Mouse (Mus musculus) heart, embryonic 16.5 days (tissue): ENCODE results near the gene Col11a2. TPM values are rescaled to one million over a fixed set of nuclear protein-coding genes. Genes with fewer than 3 reads are reported as not detected.

ENCODE experiments used
- ATAC-seq: fragments of 200-750 bp; cut with Nextera tagmentation; replicated peaks from 2 replicates; pipeline ENCODE4 v1.8.0; 2017; ENCODE audit warnings: moderate number of reproducible peaks; ENCODE audit not compliant: insufficient read depth, low FRiP score; ENCODE audit errors: extremely low read depth
- H3K27ac ChIP-seq: fragments of 300-500 bp; sonication (generic); 2 replicates; pipeline ENCODE4 v1.5.1; 2014; ENCODE audit warnings: mild to moderate bottlenecking, low read length, control low read depth, moderate library complexity
- H3K27me3 ChIP-seq: fragments of 300-500 bp; sonication (generic); 2 replicates; pipeline ENCODE4 v1.6.1; 2014; ENCODE audit warnings: low read length, mixed read lengths; ENCODE audit not compliant: control insufficient read depth, insufficient read depth
- H3K36me3 ChIP-seq: fragments of 300-500 bp; sonication (generic); 2 replicates; pipeline ENCODE4 v1.6.1; 2014; ENCODE audit not compliant: control insufficient read depth, insufficient read depth
- H3K4me1 ChIP-seq: fragments of 300-500 bp; sonication (generic); 2 replicates; pipeline ENCODE4 v1.6.1; 2014; ENCODE audit warnings: low read length, mixed read lengths; ENCODE audit not compliant: control insufficient read depth, insufficient read depth
- H3K4me2 ChIP-seq: fragments of 300-500 bp; sonication (generic); 2 replicates; pipeline ENCODE4 v1.6.1; 2014; ENCODE audit warnings: low read depth, mild to moderate bottlenecking, control low read depth, low read length
- H3K4me3 ChIP-seq: fragments of 300-500 bp; sonication (generic); 2 replicates; pipeline ENCODE4 v1.5.1; 2014; ENCODE audit warnings: mild to moderate bottlenecking, control low read depth, low read length
- H3K9ac ChIP-seq: fragments of 300-500 bp; sonication (generic); 2 replicates; pipeline ENCODE4 v1.6.1; 2014; ENCODE audit warnings: low read length, control low read depth
- H3K9me3 ChIP-seq: fragments of 300-500 bp; sonication (generic); replicated peaks from 2 replicates; pipeline ENCODE4 v1.6.1; 2016; ENCODE audit warnings: low read length; ENCODE audit not compliant: control insufficient read depth
- WGBS: fragments of 180-500 bp; shearing (Covaris S2); extraction: QIAGEN DNeasy Blood & Tissue Kit; methylation state at CpG from one replicate; pipeline ENCODE4 v1.1.7; 2014; 5-methylcytosine and 5-hydroxymethylcytosine counted together
- polyA plus RNA-seq: library from polyadenylated mRNA; unstranded; fragments of >200 nt; fragmentation: Nextera tagmentation; extraction: Ambion mirVana; gene quantifications from 2 replicates; pipeline ENCODE4 v1.2.1, GENCODE M21; 2015

Gene Col11a2
- polyA plus RNA-seq, 1 experiment from 2014 or later, result 1.2 TPM

DNA sequence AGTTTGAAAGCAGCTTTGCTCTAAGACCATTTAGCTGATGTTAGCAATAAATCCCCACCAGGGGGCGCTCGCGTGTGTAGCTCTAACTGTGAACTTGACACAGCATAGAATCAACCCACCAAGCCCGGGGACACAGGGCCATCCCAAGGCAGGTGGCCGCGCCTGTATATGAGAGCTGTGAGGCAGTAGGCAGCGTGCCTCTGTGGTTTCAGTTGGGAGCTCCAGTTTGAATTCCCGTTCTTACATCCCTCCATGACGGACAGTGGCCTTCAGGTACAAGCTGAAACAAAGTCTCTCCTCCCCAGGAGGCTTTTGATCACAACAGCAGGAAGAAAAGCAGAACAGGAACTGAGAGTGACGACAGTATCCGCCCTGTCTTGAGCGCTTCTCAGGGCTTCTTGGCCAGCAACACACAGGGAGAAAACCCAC, 62.4 kb downstream of the Col11a2 start:
- Histone ChIP-seq H3K9me3 (no peaks in the 10 kb centered on the region), H3K36me3 (no peaks in the 10 kb centered on the region), H3K27ac (no peak overlapping the region), H3K9ac (peak overlapping the region; percentile 48; the same call in 1 of the 2 replicates), H3K4me2 (peak overlapping the region; percentile 58), H3K4me1 (peaks cover 8% of the 10 kb centered on the region), H3K27me3 (no peaks in the 10 kb centered on the region), H3K4me3 (peak overlapping the region; percentile 38)
- WGBS, result 7% methylated on average over 12 of the region's 12 CpGs
- ATAC-seq, result peak; percentile 66

DNA sequence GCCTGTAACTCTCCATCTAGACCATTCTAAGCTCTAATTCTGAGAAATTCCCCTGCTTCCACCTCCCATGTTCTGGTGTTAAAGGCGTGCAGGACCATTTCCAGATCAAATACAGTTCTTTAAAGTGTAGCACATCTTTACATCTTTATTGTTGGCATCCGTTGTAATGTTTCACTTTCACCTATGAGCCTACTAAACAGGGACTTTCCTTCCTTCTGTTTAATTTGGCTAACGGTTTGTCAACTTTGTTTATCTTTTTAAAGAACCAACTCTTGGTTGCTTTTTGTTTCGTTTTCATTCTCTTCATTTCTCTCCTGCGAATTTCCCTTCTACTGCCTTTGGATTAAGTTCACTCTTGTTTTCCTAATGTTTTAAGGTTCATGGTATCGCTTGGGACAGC, 63.6 kb downstream of the Col11a2 start:
- ATAC-seq, result no peak
- peaks cover 8% of the 10 kb centered on the region for H3K4me1 ChIP-seq
- no peaks in the 10 kb centered on the region for H3K9me3 ChIP-seq
- no peaks in the 10 kb centered on the region for H3K36me3 ChIP-seq
- H3K4me2 ChIP-seq, result no peak overlapping the region
- H3K4me3 ChIP-seq, result no peak overlapping the region
- 68% methylated on average over 6 of the region's 6 CpGs for WGBS
- H3K9ac ChIP-seq, result no peak overlapping the region
- no peak overlapping the region for H3K27ac ChIP-seq
- H3K27me3 ChIP-seq, result no peaks in the 10 kb centered on the region

DNA sequence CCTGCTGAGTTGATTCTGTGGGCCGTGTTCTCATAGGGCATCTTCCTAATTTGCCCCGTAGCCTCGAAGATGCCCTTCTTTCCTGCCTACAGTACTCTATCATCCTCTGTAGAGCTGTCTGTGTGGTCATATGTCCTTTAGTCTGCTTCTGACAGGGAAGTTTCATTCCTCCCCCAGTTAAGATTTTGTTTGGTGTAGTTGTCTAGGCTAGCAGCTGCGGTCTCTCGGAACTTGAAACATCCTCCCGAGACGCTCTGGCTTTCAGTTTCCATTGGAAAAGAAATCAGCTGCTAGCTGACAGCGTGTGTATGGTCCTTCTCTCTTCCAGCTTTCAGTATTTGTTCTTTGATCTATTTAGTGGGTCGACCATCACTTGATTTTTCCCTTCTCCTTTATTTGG, 65.6 kb downstream of the Col11a2 start:
- Histone ChIP-seq H3K9me3 (no peaks in the 10 kb centered on the region), H3K4me2 (no peak overlapping the region), H3K4me1 (no peaks in the 10 kb centered on the region), H3K9ac (no peak overlapping the region), H3K27ac (no peak overlapping the region), H3K27me3 (no peaks in the 10 kb centered on the region), H3K36me3 (no peaks in the 10 kb centered on the region), H3K4me3 (no peak overlapping the region)
- WGBS, result 83% methylated on average over 9 of the region's 9 CpGs
- ATAC-seq, result no peak

DNA sequence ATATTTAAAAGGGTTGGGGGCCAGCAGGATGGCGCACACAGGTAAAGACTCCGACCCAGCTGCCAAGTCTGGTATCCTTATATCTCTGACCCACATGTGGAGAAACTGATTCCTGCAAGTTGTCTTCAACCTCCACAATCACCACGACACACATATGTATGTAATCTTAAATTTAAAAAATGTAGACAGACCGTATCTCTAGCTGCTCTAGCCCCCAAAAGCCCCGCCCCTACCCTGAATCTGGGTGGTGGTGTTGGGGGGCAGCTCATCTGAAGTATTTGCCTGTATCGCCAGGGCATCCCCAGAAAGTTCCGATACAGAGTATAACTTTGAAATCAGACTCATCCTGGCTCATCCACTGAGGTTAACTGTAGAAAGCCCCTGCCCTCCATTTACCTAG, 67.3 kb downstream of the Col11a2 start:
- no peak for ATAC-seq
- Histone ChIP-seq H3K4me3 (no peak overlapping the region), H3K27me3 (no peaks in the 10 kb centered on the region), H3K9me3 (no peaks in the 10 kb centered on the region), H3K4me1 (no peaks in the 10 kb centered on the region), H3K27ac (no peak overlapping the region), H3K36me3 (peaks cover 4% of the 10 kb centered on the region), H3K4me2 (no peak overlapping the region), H3K9ac (no peak overlapping the region)
- WGBS, result 80% methylated on average over 7 of the region's 7 CpGs

DNA sequence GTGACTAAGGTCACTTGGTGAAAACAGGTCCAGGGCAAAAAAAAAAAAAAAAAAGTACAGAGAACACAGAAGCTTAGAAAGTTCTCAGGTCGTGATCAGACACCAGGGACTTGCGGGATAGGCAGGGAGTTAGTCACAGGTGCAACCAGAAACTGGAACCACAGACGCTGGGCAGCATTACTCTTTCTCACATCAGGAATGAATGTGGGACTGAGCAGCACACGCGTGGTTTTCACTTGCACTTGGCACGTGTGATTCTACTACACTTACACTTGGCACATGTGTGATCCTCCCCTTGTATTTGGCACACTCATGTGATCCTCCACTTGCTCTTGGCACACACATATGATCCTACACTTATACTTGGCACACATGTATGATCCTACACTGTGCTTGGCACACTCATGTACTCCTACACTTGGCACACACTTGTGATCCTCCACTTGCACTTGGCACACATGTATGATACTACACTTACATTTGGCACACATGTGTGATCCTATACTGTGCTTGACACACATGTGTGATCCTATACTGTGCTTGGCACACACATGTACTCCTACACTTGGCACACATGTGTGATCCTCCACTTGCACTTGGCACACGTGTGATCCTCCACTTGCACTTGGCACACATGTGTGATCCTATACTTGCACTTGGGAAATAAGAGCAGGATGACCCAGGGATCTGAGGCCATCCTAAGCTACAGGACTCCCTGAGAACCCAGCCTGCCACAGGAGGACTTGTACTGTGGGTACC, 68.1 kb downstream of the Col11a2 start:
- Histone ChIP-seq H3K4me2 (no peak overlapping the region), H3K4me3 (no peak overlapping the region), H3K9me3 (no peaks in the 10 kb centered on the region), H3K4me1 (no peaks in the 10 kb centered on the region), H3K27ac (no peak overlapping the region), H3K27me3 (no peaks in the 10 kb centered on the region), H3K9ac (no peak overlapping the region), H3K36me3 (peaks cover 11% of the 10 kb centered on the region)
- no peak for ATAC-seq
- 77% methylated on average over 7 of the region's 7 CpGs for WGBS

DNA sequence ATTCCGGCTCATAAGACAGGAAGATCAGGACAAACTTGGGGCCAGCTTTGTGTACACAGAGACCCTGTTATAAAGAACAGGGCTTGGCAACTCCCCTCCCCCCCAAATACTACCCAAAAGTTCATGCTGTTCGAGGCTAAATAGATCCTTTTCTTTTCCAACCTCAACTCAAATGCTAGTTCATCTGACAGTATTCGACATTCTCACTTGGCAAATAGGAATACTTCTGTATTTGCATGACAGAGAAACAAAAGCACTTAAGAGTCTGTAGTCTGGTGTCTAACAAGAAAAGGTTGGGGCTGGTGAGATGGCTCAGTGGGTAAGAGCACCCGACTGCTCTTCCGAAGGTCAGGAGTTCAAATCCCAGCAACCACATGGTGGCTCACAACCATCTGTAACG, 69.2 kb downstream of the Col11a2 start:
- H3K4me2 ChIP-seq, result no peak overlapping the region
- 87% methylated on average over 5 of the region's 6 CpGs for WGBS
- ATAC-seq, result no peak
- no peaks in the 10 kb centered on the region for H3K4me1 ChIP-seq
- H3K4me3 ChIP-seq, result no peak overlapping the region
- no peak overlapping the region for H3K9ac ChIP-seq
- H3K36me3 ChIP-seq, result peaks cover 23% of the 10 kb centered on the region
- H3K9me3 ChIP-seq, result no peaks in the 10 kb centered on the region
- H3K27me3 ChIP-seq, result no peaks in the 10 kb centered on the region
- no peak overlapping the region for H3K27ac ChIP-seq

DNA sequence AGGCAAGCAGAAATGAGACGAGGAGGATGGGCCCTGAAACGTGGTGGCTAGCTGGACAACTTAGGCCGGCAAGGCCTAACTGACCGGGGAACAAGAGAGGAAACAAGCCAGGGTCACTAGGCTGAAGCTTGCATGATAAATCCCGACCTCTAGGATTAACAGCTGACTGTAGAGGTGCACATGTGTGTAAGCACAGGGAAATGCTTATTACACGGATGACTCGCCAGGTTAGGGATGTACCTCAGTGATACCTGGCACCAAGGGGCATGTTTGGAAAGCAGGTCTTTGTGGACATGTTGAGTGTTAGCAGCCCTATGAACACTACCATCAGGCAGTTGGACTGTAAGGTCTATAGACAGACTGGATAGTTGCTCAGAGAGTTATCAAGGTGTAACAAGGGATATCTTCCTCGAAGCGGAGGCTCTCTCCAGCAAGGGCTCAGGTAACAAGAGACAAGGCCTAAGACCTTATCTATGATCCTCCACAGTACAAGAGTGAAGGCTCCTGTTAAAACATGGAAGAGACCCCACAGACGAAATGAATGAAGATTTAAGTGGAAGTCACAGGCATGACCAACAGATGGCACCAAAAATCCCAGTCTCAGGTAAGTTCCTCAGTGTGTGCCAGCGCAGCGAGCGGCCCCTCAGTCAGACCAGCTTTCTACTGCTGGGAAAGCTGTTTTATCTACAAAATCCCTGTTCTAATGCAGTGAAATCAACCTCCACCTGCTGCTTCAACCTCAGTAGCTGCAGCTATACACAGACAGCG, 70.0 kb downstream of the Col11a2 start:
- peaks cover 30% of the 10 kb centered on the region for H3K36me3 ChIP-seq
- no peak overlapping the region for H3K4me3 ChIP-seq
- 78% methylated on average over 14 of the region's 14 CpGs for whole genome bisulfite sequencing
- H3K9me3 ChIP-seq, result no peaks in the 10 kb centered on the region
- H3K4me1 ChIP-seq, result no peaks in the 10 kb centered on the region
- H3K4me2 ChIP-seq, result no peak overlapping the region
- H3K9ac ChIP-seq, result no peak overlapping the region
- no peak for ATAC-seq
- H3K27me3 ChIP-seq, result no peaks in the 10 kb centered on the region
- no peak overlapping the region for H3K27ac ChIP-seq

DNA sequence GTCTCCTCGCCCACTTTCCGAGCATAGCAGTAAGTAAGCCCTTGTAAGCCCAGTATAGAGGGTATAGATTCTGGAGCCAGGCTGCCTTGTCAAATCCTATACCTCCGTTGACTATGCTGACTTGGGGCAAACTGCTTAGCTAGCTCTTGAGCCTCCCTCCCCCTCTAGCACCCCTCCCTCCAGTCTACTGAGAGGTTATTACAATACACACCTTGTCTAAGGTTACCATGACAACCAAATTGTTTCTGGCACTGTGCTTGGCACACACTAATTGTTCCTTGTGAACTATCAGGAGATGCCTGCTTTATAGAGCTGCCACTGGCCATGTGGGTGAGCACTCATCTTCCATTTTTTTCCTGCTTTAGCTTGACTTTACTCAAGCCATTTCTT, 70.6 kb downstream of the Col11a2 start:
- Histone ChIP-seq H3K4me3 (no peak overlapping the region), H3K27ac (no peak overlapping the region), H3K9me3 (no peaks in the 10 kb centered on the region), H3K4me2 (no peak overlapping the region), H3K36me3 (peaks cover 35% of the 10 kb centered on the region), H3K9ac (no peak overlapping the region), H3K27me3 (no peaks in the 10 kb centered on the region), H3K4me1 (no peaks in the 10 kb centered on the region)
- ATAC-seq, result no peak
- WGBS, result 74% methylated on average over 3 of the region's 3 CpGs

DNA sequence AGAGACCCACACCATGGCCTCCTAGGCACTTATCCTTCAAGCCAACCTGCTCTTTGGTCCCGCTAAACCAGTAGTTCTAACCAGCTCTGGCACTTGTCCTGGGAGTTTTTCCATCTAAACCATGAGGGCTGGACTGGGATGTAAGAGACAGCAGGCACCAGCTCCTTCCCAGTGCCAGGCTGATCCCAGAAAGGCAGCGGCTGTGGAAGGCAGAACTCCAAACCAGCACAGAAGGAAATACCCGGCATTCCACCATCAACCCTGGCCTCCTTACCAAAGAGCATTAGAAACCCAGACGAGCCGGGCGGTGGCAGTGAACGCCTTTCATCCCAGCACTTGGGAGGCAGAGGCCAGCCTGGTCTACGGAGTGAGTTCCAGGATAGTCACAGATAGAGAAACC, 71.1 kb downstream of the Col11a2 start:
- H3K4me3 ChIP-seq, result no peak overlapping the region
- H3K4me2 ChIP-seq, result no peak overlapping the region
- 48% methylated on average over 8 of the region's 8 CpGs for WGBS
- no peaks in the 10 kb centered on the region for H3K9me3 ChIP-seq
- ATAC-seq, result no peak
- peaks cover 2% of the 10 kb centered on the region; the same call in 1 of the 2 replicates for H3K4me1 ChIP-seq
- no peak overlapping the region for H3K9ac ChIP-seq
- H3K27me3 ChIP-seq, result no peaks in the 10 kb centered on the region
- peaks cover 40% of the 10 kb centered on the region for H3K36me3 ChIP-seq
- no peak overlapping the region for H3K27ac ChIP-seq
